Mouse (Mus musculus) C3H10T1/2 (cell line): Measurements from ENCODE around the gene Slc22a29. TPM values are rescaled to one million over a fixed set of nuclear protein-coding genes. Genes with fewer than 3 reads are reported as not detected.

Experiments
- polyA plus RNA-seq, 2 experiments: library from polyadenylated mRNA; unstranded; fragments of >200 nt; fragmentation: generic; extraction: Trizol; gene quantifications; one replicate each; pipeline ENCODE4 v1.2.1; 2012; ENCODE audit warnings: missing spikeins in 2 of 2

The Slc22a29 gene
- under 1 TPM in 1 of 2 experiments, not detected in 1; 0.02 TPM for polyA plus RNA-seq

GRCm38 (mm10) chr19:8218800-8219199 is at the start of gene Slc22a29:
Gene Slc22a29, minus strand, starts transcription at chr19:8218900.

DNA sequence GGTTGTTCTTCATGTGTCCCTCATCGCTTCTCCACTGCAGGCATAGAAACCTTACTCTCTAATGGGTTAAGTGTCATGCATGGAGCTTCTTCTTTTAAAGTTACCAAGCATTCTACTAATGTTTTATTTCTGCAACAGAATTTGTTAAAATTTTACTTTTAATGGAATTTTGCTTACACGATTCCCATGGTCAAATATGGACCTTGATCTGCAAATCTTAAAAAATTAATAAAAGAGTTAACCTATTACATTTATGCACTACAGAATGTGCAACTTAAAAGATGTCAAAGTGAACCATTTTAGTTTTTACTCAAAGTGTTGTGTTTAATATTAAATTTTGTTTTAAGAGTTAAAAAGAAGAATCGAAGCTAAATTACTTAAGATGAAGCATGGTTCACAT is 86.8 kb downstream of the Slc22a29 start, which contains the start of gene Slc22a28:
Slc22a28 (minus strand) TSS at position 102 of the 400 bp plus-strand sequence.

Other genes starting within 250 kb of the Slc22a29 start
- gene Slc22a28, start 86.9 kb downstream of the Slc22a29 start, polyA plus RNA-seq, result not detected
- gene Slc22a30, start 186.2 kb upstream of the Slc22a29 start, polyA plus RNA-seq, result not detected